Mouse (Mus musculus): ENCODE results near the gene Tbc1d14. TPM values are rescaled to one million over a fixed set of nuclear protein-coding genes. Genes with fewer than 3 reads are reported as not detected.
A peak's percentile ranks its signal among the peaks of the same experiment; 100 is the strongest.

Tbc1d14 gene
- total and polyA plus RNA-seq, 2 experiments: 5.4 to 8.4 TPM

DNA sequence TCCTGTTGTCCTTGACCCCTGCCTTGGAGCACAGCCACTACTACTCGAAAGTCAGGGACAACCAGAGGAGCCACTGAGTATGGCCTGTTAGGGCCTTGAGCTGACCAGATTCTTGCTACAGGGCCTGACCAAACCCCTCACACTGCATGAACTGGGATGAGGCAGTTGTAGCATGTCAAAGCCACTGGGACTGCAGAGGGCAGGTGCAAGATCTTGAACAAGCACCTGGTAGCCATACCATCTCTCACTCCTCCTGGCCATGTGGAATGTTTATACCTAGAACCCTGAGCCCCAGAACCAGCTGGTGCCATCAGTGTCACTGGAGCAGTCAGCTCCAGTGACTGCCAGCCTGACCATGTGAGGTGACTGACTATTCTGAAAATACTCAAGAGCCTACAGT lies 5.8 kb upstream of the Tbc1d14 start:
- Histone ChIP-seq H3K9ac (ENCODE audit: low read depth, low read length) (no peak overlapping the region), H3K4me1 (ENCODE audit: control insufficient read depth, insufficient read depth, low read length) (no peaks in the 10 kb centered on the region), H3K27ac (replicated peaks; ENCODE audit: insufficient read depth, low read depth, low read length) (no peak overlapping the region), H3K4me3 (ENCODE audit: insufficient read depth, low read depth, low read length) (no peak overlapping the region), H3K27me3 (ENCODE audit: control insufficient read depth, insufficient read depth, low read length) (no peaks in the 10 kb centered on the region), H3K36me3 (ENCODE audit: control insufficient read depth, insufficient read depth, low read length) (peaks cover 24% of the 10 kb centered on the region), H3K79me2 (ENCODE audit: control insufficient read depth, insufficient read depth, low read length) (no peaks in the 10 kb centered on the region)
- TF ChIP-seq CTCF (IDR thresholded peaks at IDR 0.05; ENCODE audit: low read depth, low read length) (no peak), POLR2A (IDR thresholded peaks at IDR 0.05; ENCODE audit: extremely low read depth, insufficient read depth, low read length) (no peak)
- WGBS: 21% methylated on average over 1 of the region's 1 CpGs
- DNase-seq (ENCODE audit: extremely low read depth, low read depth, low spot score): no peak

DNA sequence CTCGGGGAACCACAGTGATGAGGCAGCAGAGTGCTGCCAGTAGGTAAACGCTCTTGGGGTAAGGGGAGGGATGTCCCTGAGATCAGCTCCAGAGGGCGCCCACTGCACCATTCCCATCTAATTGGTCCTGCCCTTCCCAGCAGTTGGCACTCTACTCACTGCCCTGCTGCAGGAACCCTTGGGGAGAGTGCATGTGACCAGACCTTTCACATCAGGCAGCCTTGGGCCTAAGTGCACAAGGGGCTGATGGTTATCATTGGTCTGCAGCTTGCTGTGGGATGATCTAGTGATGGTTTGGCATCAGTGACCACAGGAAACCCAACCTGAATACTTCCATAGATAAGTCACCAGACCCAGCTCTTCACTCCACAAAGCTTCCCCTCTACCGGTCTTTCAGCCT lies 4.6 kb upstream of the Tbc1d14 start:
- Histone ChIP-seq H3K27ac (replicated peaks; ENCODE audit: insufficient read depth, low read depth, low read length) (no peak overlapping the region), H3K4me3 (ENCODE audit: insufficient read depth, low read depth, low read length) (no peak overlapping the region), H3K9ac (ENCODE audit: low read depth, low read length) (no peak overlapping the region), H3K79me2 (ENCODE audit: control insufficient read depth, insufficient read depth, low read length) (no peaks in the 10 kb centered on the region), H3K36me3 (ENCODE audit: control insufficient read depth, insufficient read depth, low read length) (peaks cover 14% of the 10 kb centered on the region), H3K27me3 (ENCODE audit: control insufficient read depth, insufficient read depth, low read length) (no peaks in the 10 kb centered on the region), H3K4me1 (ENCODE audit: control insufficient read depth, insufficient read depth, low read length) (no peaks in the 10 kb centered on the region)
- TF ChIP-seq POLR2A (IDR thresholded peaks at IDR 0.05; ENCODE audit: extremely low read depth, insufficient read depth, low read length) (no peak), CTCF (IDR thresholded peaks at IDR 0.05; ENCODE audit: low read depth, low read length) (peak; percentile 51)
- WGBS: 36% methylated on average over 4 of the region's 4 CpGs
- DNase-seq (ENCODE audit: extremely low read depth, low read depth, low spot score): no peak

DNA sequence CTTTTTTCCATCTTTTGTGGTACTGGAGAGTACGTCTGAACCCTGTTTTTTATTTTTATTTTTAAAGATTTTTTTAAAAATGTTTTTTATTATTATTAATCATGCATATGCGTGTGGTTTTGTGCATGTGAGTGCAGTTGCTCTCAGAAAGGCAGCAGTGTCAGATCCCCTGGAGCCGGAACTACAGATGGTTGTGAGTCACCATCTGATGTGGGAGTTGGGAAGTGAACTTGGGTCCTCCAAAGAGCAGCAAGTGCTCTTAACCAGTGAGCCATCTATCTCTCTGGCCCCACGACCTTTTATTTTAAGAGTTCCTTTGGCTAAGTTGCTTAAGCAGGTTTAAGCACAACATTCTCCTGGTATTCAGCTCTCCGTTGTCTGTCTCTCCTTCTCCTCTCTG lies 3.1 kb upstream of the Tbc1d14 start:
- no peaks in the 10 kb centered on the region for H3K79me2 ChIP-seq (ENCODE audit: control insufficient read depth, insufficient read depth, low read length)
- H3K27ac ChIP-seq (replicated peaks; ENCODE audit: insufficient read depth, low read depth, low read length): no peak overlapping the region
- no peaks in the 10 kb centered on the region for H3K27me3 ChIP-seq (ENCODE audit: control insufficient read depth, insufficient read depth, low read length)
- no peaks in the 10 kb centered on the region for H3K4me1 ChIP-seq (ENCODE audit: control insufficient read depth, insufficient read depth, low read length)
- peaks cover 5% of the 10 kb centered on the region for H3K36me3 ChIP-seq (ENCODE audit: control insufficient read depth, insufficient read depth, low read length)
- no peak overlapping the region for H3K4me3 ChIP-seq (ENCODE audit: insufficient read depth, low read depth, low read length)
- no peak for DNase-seq (ENCODE audit: extremely low read depth, low read depth, low spot score)
- no peak overlapping the region for H3K9ac ChIP-seq (ENCODE audit: low read depth, low read length)
- TF ChIP-seq POLR2A (IDR thresholded peaks at IDR 0.05; ENCODE audit: extremely low read depth, insufficient read depth, low read length) (no peak), CTCF (IDR thresholded peaks at IDR 0.05; ENCODE audit: low read depth, low read length) (no peak)
- 60% methylated on average over 5 of the region's 5 CpGs for WGBS

DNA sequence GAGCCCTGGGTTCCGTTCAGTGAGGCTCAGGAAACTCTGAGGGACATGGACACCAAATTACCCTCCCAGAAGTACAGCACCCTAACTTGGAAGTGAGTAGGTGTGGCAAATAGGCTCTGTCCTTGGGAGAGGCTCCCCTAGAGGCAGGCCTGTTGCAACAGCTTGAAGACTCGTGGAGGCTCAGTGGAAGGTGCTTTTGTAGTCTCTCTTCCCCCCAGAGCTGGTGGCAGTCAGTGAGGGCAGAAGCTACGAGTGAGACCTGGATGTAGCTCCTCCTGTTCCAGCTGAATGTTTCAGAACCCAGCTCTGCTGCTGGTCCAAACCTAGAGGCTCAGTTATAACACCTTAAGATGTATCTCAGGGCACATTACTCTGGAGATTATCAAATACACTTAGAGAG lies 2.0 kb upstream of the Tbc1d14 start:
- Histone ChIP-seq H3K36me3 (ENCODE audit: control insufficient read depth, insufficient read depth, low read length) (peaks cover 4% of the 10 kb centered on the region), H3K4me1 (ENCODE audit: control insufficient read depth, insufficient read depth, low read length) (no peaks in the 10 kb centered on the region), H3K27ac (replicated peaks; ENCODE audit: insufficient read depth, low read depth, low read length) (no peak overlapping the region), H3K79me2 (ENCODE audit: control insufficient read depth, insufficient read depth, low read length) (no peaks in the 10 kb centered on the region), H3K9ac (ENCODE audit: low read depth, low read length) (no peak overlapping the region), H3K4me3 (ENCODE audit: insufficient read depth, low read depth, low read length) (no peak overlapping the region), H3K27me3 (ENCODE audit: control insufficient read depth, insufficient read depth, low read length) (no peaks in the 10 kb centered on the region)
- TF ChIP-seq CTCF (IDR thresholded peaks at IDR 0.05; ENCODE audit: low read depth, low read length) (no peak), POLR2A (IDR thresholded peaks at IDR 0.05; ENCODE audit: extremely low read depth, insufficient read depth, low read length) (no peak)
- WGBS: 39% methylated on average over 3 of the region's 3 CpGs
- no peak for DNase-seq (ENCODE audit: extremely low read depth, low read depth, low spot score)

DNA sequence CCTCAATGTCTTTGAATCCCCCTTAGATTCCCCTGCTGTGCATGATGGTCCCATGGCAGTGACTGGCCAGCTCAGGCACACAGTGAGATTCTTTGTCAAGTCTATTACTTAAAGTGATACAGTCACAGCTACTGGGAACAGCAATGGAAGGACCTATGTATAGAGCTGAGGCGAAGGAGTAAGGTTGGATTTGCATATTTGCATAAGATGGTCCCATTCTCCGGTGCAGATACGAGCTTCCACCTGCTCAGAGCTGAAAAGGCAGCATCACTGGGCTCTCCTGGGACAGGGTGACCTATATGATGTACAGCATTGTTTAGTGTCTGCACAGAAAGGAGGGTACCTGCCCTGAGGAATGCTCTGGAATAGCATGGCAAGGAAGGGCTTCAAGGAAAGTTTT lies 1.3 kb upstream of the Tbc1d14 start:
- Histone ChIP-seq H3K27me3 (ENCODE audit: control insufficient read depth, insufficient read depth, low read length) (no peaks in the 10 kb centered on the region), H3K36me3 (ENCODE audit: control insufficient read depth, insufficient read depth, low read length) (no peaks in the 10 kb centered on the region), H3K4me3 (ENCODE audit: insufficient read depth, low read depth, low read length) (no peak overlapping the region), H3K9ac (ENCODE audit: low read depth, low read length) (no peak overlapping the region), H3K27ac (replicated peaks; ENCODE audit: insufficient read depth, low read depth, low read length) (no peak overlapping the region), H3K79me2 (ENCODE audit: control insufficient read depth, insufficient read depth, low read length) (no peaks in the 10 kb centered on the region), H3K4me1 (ENCODE audit: control insufficient read depth, insufficient read depth, low read length) (no peaks in the 10 kb centered on the region)
- WGBS: 86% methylated on average over 3 of the region's 3 CpGs
- DNase-seq (ENCODE audit: extremely low read depth, low read depth, low spot score): no peak
- TF ChIP-seq POLR2A (IDR thresholded peaks at IDR 0.05; ENCODE audit: extremely low read depth, insufficient read depth, low read length) (no peak), CTCF (IDR thresholded peaks at IDR 0.05; ENCODE audit: low read depth, low read length) (no peak)

DNA sequence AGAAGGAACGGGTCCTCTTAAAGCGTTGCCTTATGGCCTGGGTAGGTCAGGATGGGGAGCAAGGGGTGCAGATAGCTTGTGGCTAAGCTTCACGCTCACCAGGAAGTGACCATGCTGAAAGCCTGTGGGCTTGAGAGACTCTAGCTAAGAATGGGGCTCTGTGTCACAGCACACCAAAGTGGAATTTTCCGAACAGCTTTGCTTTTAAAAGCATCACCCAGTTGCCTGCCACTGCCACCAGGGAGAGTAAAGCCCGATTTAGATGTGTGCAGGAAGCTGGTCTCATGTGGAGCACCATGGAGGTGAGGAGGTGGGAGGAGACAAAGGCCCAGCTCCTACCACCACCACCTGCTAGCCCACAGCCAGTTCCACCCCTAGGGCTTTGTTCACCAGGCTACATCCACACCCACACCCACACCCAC lies 2.6 kb downstream of the Tbc1d14 start:
- DNase-seq (ENCODE audit: extremely low read depth, low read depth, low spot score): no peak
- no peak overlapping the region for H3K27ac ChIP-seq (replicated peaks; ENCODE audit: insufficient read depth, low read depth, low read length)
- H3K36me3 ChIP-seq (ENCODE audit: control insufficient read depth, insufficient read depth, low read length): no peaks in the 10 kb centered on the region
- 72% methylated on average over 5 of the region's 5 CpGs for WGBS
- TF ChIP-seq POLR2A (IDR thresholded peaks at IDR 0.05; ENCODE audit: extremely low read depth, insufficient read depth, low read length) (no peak), CTCF (IDR thresholded peaks at IDR 0.05; ENCODE audit: low read depth, low read length) (no peak)
- H3K4me1 ChIP-seq (ENCODE audit: control insufficient read depth, insufficient read depth, low read length): no peaks in the 10 kb centered on the region
- H3K79me2 ChIP-seq (ENCODE audit: control insufficient read depth, insufficient read depth, low read length): no peaks in the 10 kb centered on the region
- H3K9ac ChIP-seq (ENCODE audit: low read depth, low read length): no peak overlapping the region
- no peaks in the 10 kb centered on the region for H3K27me3 ChIP-seq (ENCODE audit: control insufficient read depth, insufficient read depth, low read length)
- no peak overlapping the region for H3K4me3 ChIP-seq (ENCODE audit: insufficient read depth, low read depth, low read length)
